Mouse (Mus musculus) hindbrain, embryonic 12.5 days (tissue): Measurements from ENCODE around the gene Gm11034. TPM values are rescaled to one million over a fixed set of nuclear protein-coding genes. Genes with fewer than 3 reads are reported as not detected.

Experiments
- polyA plus RNA-seq: library from polyadenylated mRNA; unstranded; fragments of >200 nt; fragmentation: Nextera tagmentation; extraction: Ambion mirVana; gene quantifications from 2 replicates; pipeline ENCODE4 v1.2.1, GENCODE M21; 2016

Gene Gm11034
- polyA plus RNA-seq, 1 experiment from 2014 or later: not detected

Other genes starting within 250 kb of the Gm11034 start
- 0.27 and 0.94 TPM in 2 replicates for gene Cyp4f18, start 204.0 kb downstream of the Gm11034 start, polyA plus RNA-seq
- not detected in 2 replicates for gene Olfr372, start 172.4 kb downstream of the Gm11034 start, polyA plus RNA-seq
- gene Olfr373, start 130.5 kb downstream of the Gm11034 start, polyA plus RNA-seq: not detected in 2 replicates
- gene Olfr374, start 106.6 kb downstream of the Gm11034 start, polyA plus RNA-seq: not detected in 2 replicates
- gene Tpm4, start 78.7 kb downstream of the Gm11034 start, polyA plus RNA-seq: 420 and 456 TPM in 2 replicates
- 111 and 115 TPM in 2 replicates for gene Rab8a, start 52.4 kb downstream of the Gm11034 start, polyA plus RNA-seq
- not detected in 2 replicates for gene Hsh2d, start 24.0 kb downstream of the Gm11034 start, polyA plus RNA-seq
- gene Cib3, start 799 bp downstream of the Gm11034 start, polyA plus RNA-seq: not detected in 2 replicates
- 85.6 and 94.3 TPM in 2 replicates for gene Fam32a, start 6.1 kb upstream of the Gm11034 start, polyA plus RNA-seq
- 194 and 197 TPM in 2 replicates for gene Ap1m1, start 26.4 kb upstream of the Gm11034 start, polyA plus RNA-seq
- 19.1 and 21.2 TPM in 2 replicates for gene Gm10282, start 91.6 kb upstream of the Gm11034 start, polyA plus RNA-seq
- gene Klf2, start 105.4 kb upstream of the Gm11034 start, polyA plus RNA-seq: 9.4 and 10.3 TPM in 2 replicates
- 74.3 and 74.5 TPM in 2 replicates for gene Eps15l1, start 207.8 kb upstream of the Gm11034 start, polyA plus RNA-seq
- 1.3 and 1.9 TPM in 2 replicates for gene Calr3, start 230.2 kb upstream of the Gm11034 start, polyA plus RNA-seq
- gene 1700030K09Rik, start 230.2 kb upstream of the Gm11034 start, polyA plus RNA-seq: 15.9 and 16.5 TPM in 2 replicates